ENCODE assay signal across 11 mouse cellular contexts in genomic region chr1:87959998-87960431, GRCm38 (mm10). TPM values are rescaled to one million over a fixed set of nuclear protein-coding genes. Genes with fewer than 3 reads are reported as not detected.
A peak's percentile ranks its signal among the peaks of the same experiment; 100 is the strongest.
DNase-seq lines count a peak whose midpoint lies in the region; ATAC-seq and TF ChIP-seq lines count a peak whose summit lies in the region.
"Had no signal": no experiment of that assay in that cellular context is flagged by ENCODE, and none has a peak within 500 bp of the region (broad histone marks: within the 10 kb centered on the region; RNA-seq: fewer than 3 reads in every experiment).

No protein-coding gene starts in this region.

- peak overlapping the region; percentile 64; the same call in 1 of the 2 replicates for H3K27ac ChIP-seq in midbrain, embryonic 10.5 days (replicated peaks)
- no peak overlapping the region for H3K27ac ChIP-seq in midbrain, postnatal 0 days (ENCODE audit: low read depth, low read length)
- H3K27ac ChIP-seq in bone marrow macrophage, adult 2 months (ENCODE audit: insufficient read depth, low read depth, low read length) = peak overlapping the region; percentile 55
- peak overlapping the region; percentile 96 for H3K27ac ChIP-seq in liver, embryonic 11.5 days (ENCODE audit: low read depth, low read length)
- H3K27ac ChIP-seq: hindbrain, embryonic 15.5 days had no signal

- no peak for DNase-seq in midbrain, embryonic 10.5 days (ENCODE audit: low spot score)
- DNase-seq in midbrain, postnatal 0 days (ENCODE audit: low spot score) = no peak
- DNase-seq in liver, embryonic 11.5 days (ENCODE audit: low spot score) = no peak
- DNase-seq in thymus, postnatal 14 days = no peak
- no peak for DNase-seq in cerebellum, postnatal 4 days (ENCODE audit: low spot score in 2 of 2)
- DNase-seq in left cerebral cortex, postnatal 14 days (ENCODE audit: low spot score in 2 of 2) = no peak
- DNase-seq: kidney, postnatal 25 days; lung, postnatal 4 days had no signal

- intact Hi-C loops in left cerebral cortex, postnatal 14 days (cut with DNase I) = loop anchor here (10.0 kb wide), 1 partner anchor 535 kb away; no protein-coding TSS in a partner anchor

- 26% methylated on average over 4 of the region's 4 CpGs for WGBS in midbrain, embryonic 10.5 days
- 36% methylated on average over 4 of the region's 4 CpGs for WGBS in midbrain, postnatal 0 days
- 24% methylated on average over 4 of the region's 4 CpGs for WGBS in liver, embryonic 11.5 days

- no peaks in the 10 kb centered on the region for H3K9me3 ChIP-seq in midbrain, embryonic 10.5 days (replicated peaks)
- no peaks in the 10 kb centered on the region for H3K9me3 ChIP-seq in midbrain, postnatal 0 days (ENCODE audit: low read length)
- no peaks in the 10 kb centered on the region for H3K9me3 ChIP-seq in liver, embryonic 11.5 days (ENCODE audit: control insufficient read depth, low read length)
- H3K9me3 ChIP-seq: hindbrain, embryonic 15.5 days had no signal

- H3K4me1 ChIP-seq in midbrain, embryonic 10.5 days = peaks cover 16% of the 10 kb centered on the region
- H3K4me1 ChIP-seq in midbrain, postnatal 0 days (ENCODE audit: insufficient read depth, low read length) = no peaks in the 10 kb centered on the region
- H3K4me1 ChIP-seq in bone marrow macrophage, adult 2 months (ENCODE audit: control insufficient read depth, insufficient read depth, low read length) = peaks cover 14% of the 10 kb centered on the region
- H3K4me1 ChIP-seq in liver, embryonic 11.5 days (replicated peaks; ENCODE audit: control insufficient read depth, insufficient read depth, low read length) = peaks cover 17% of the 10 kb centered on the region
- H3K4me1 ChIP-seq: hindbrain, embryonic 15.5 days had no signal

- no peak for ATAC-seq in midbrain, postnatal 0 days (ENCODE audit: low FRiP score)
- ATAC-seq in liver, embryonic 11.5 days (replicated peaks; ENCODE audit: low FRiP score) = no peak; the same call in 1 of the 2 replicates
- ATAC-seq: forebrain, embryonic 16.5 days had no signal

- H3K4me3 ChIP-seq in midbrain, embryonic 10.5 days = no peak overlapping the region
- no peak overlapping the region for H3K4me3 ChIP-seq in midbrain, postnatal 0 days (ENCODE audit: low read depth, low read length)
- H3K4me3 ChIP-seq in bone marrow macrophage, adult 2 months (ENCODE audit: insufficient read depth, low read length) = no peak overlapping the region
- H3K4me3 ChIP-seq in liver, embryonic 11.5 days (ENCODE audit: low read depth, low read length) = no peak overlapping the region
- H3K4me3 ChIP-seq: hindbrain, embryonic 15.5 days had no signal

- peaks cover 82% of the 10 kb centered on the region for H3K36me3 ChIP-seq in midbrain, embryonic 10.5 days
- H3K36me3 ChIP-seq in midbrain, postnatal 0 days (ENCODE audit: insufficient read depth, low read length) = peaks cover 43% of the 10 kb centered on the region
- peaks cover 13% of the 10 kb centered on the region for H3K36me3 ChIP-seq in liver, embryonic 11.5 days (ENCODE audit: control insufficient read depth, insufficient read depth, low read length)

- no peak overlapping the region for H3K4me2 ChIP-seq in midbrain, postnatal 0 days (ENCODE audit: low read depth, low read length, poor library complexity, severe bottlenecking)
- H3K4me2 ChIP-seq in liver, embryonic 11.5 days = peak overlapping the region; percentile 37
- H3K4me2 ChIP-seq: hindbrain, embryonic 15.5 days had no signal

- H3K9ac ChIP-seq in midbrain, postnatal 0 days (replicated peaks; ENCODE audit: low read length, poor library complexity, severe bottlenecking) = no peak overlapping the region
- H3K9ac ChIP-seq in liver, embryonic 11.5 days (ENCODE audit: low read depth, low read length) = peak overlapping the region; percentile 41; the same call in 1 of the 2 replicates
- H3K9ac ChIP-seq: hindbrain, embryonic 15.5 days had no signal

- no peaks in the 10 kb centered on the region for H3K27me3 ChIP-seq in midbrain, embryonic 10.5 days (ENCODE audit: low read depth, poor library complexity, severe bottlenecking)
- no peaks in the 10 kb centered on the region for H3K27me3 ChIP-seq in midbrain, postnatal 0 days (ENCODE audit: insufficient read depth, low read length)
- no peaks in the 10 kb centered on the region for H3K27me3 ChIP-seq in liver, embryonic 11.5 days (replicated peaks; ENCODE audit: control insufficient read depth, insufficient read depth, low read length)
- H3K27me3 ChIP-seq: hindbrain, embryonic 15.5 days had no signal

- no peak for TF ChIP-seq POLR2A in bone marrow macrophage, adult 2 months (IDR thresholded peaks at IDR 0.05; ENCODE audit: borderline replicate concordance, low read depth, low read length)

- no peak for TF ChIP-seq CTCF in midbrain, postnatal 0 days (IDR thresholded peaks at IDR 0.05)
- no peak for TF ChIP-seq CTCF in bone marrow macrophage, adult 2 months (IDR thresholded peaks at IDR 0.05; ENCODE audit: low read depth, low read length)

RNA-seq across cellular contexts. Expression of gene Usp40, which starts 48.3 kb away (rescaled TPM):
- 30.9 and 35.0 TPM in 2 replicates for polyA plus RNA-seq in midbrain, embryonic 10.5 days (2016; fragmentation: Nextera tagmentation; extraction: Ambion mirVana)
- total RNA-seq in midbrain, postnatal 0 days (2014; rRNA removed) = 15.8 and 18.5 TPM in 2 replicates
- 8.4 and 9.8 TPM in 2 replicates for polyA plus RNA-seq in midbrain, postnatal 0 days (2015; fragmentation: Nextera tagmentation; extraction: Ambion mirVana)
- polyA plus RNA-seq in bone marrow macrophage, adult 2 months (2012; ENCODE audit: insufficient read depth, insufficient read length, missing spikeins) = 16.7 and 19.2 TPM in 2 replicates
- polyA plus RNA-seq in liver, embryonic 11.5 days (2014; fragmentation: Nextera tagmentation; extraction: Ambion mirVana) = 17.9 and 20.5 TPM in 2 replicates
- total RNA-seq in left cerebral cortex, postnatal 14 days (2021) = 10 to 100 TPM; 18.5 to 23.5 TPM
